Mouse (Mus musculus) subcutaneous adipose tissue, adult 2 months (tissue): Measurements from ENCODE around the gene Gm20390. TPM values are rescaled to one million over a fixed set of nuclear protein-coding genes. Genes with fewer than 3 reads are reported as not detected.

Experiments used
- polyA plus RNA-seq: library from polyadenylated mRNA; depleted of rRNA; stranded (reverse); fragments of >200 nt; gene quantifications from 2 replicates; pipeline ENCODE4 v1.2.3, GENCODE M21; 2012; ENCODE audit warnings: low replicate concordance; rRNA removed

Gene Gm20390
- 17.6 and 38.3 TPM in 2 replicates for polyA plus RNA-seq

DNA sequence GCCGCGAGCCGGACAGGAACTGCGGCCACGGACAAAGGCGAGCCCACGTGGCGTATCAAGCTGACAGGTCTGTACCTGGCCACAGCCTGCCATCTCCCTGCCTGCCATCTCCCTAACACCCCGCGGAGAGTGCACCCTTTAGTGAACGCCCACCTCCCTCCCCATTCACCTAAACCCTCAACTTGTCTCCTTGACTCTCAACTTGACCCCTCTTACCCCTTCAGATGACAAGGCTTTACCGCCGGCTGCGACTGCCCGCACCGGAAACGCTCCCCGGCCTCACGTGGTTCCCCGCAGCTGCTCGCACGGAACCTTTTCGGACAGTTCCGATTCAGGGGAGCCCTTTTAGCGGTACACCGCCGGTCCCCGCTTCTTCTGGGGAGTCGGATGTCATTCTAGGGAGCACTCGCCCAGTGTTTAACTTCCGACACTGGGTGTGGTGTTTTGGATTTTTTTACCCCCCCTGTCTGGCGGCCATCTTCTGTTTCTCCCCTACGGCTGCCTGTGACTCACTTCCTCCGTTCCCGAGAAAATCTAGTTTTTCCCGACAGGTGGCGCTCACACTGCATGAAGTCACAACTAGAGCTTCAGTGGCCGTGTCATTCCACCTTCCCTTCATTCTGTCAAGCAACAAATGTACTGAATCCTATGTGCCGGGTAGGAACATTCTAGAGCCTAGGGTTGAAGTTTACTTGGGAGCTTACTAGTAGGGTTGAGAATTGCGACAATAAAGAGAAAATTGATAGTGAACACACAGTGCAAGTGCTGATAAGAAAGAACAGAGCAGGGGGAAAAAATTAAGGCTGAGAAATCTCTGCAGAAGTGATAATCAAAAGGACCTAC lies at the start of gene Gm20390, which contains the start of gene Nme1:
Gene Gm20390, minus strand, starts transcription at position 289 of the 843 bp plus-strand sequence.
Gene Nme1, minus strand, starts transcription at position 517 of the 843 bp plus-strand sequence.

GRCm38 (mm10) chr11:93995720-93996305 lies 27.7 kb upstream of the Gm20390 start, which contains the start of gene Spag9:
TSS of gene Spag9 (plus strand) at chr11:93996091.

DNA sequence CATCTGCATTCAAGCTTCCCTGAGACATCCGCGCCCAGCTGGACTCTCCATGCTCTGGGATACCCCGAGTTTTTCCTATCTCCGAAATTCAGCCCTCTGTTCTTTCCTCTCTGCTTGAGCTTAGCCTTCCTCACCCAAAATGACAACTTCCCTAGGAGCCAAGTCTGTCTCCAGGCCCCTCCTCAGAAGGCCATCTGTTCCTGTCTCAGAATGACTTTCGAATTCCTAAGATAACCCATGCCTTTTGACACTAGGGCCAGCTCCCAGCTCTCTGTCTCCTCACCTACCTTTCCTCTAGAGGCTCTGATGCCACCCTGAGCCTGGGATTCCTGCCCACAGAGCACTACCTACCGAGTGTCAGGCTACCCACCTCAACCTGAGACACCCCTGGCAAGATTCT lies 11.9 kb downstream of the Gm20390 start, which contains the start of gene Nme2:
Gene Nme2, minus strand, starts transcription at position 101 of the 400 bp plus-strand sequence.

Other genes with a start within 250 kb of the Gm20390 start
- gene Utp18, start 82.5 kb downstream of the Gm20390 start, polyA plus RNA-seq, result 2.8 and 6.8 TPM in 2 replicates
- 4.0 and 8.8 TPM in 2 replicates for gene Mbtd1, start 82.4 kb downstream of the Gm20390 start, polyA plus RNA-seq
- 241 and 254 TPM in 2 replicates for gene Nme2, start 12.0 kb downstream of the Gm20390 start, polyA plus RNA-seq
- gene Nme1, start 228 bp upstream of the Gm20390 start, polyA plus RNA-seq, result 78.3 and 101 TPM in 2 replicates
- gene Spag9, start 27.8 kb upstream of the Gm20390 start, polyA plus RNA-seq, result 38.1 and 41.2 TPM in 2 replicates
- 31.5 and 43.4 TPM in 2 replicates for gene Tob1, start 243.2 kb upstream of the Gm20390 start, polyA plus RNA-seq